Mouse (Mus musculus) ovary, postnatal 10 days (tissue): ENCODE measurements around the gene Rnf121.
"Not testable (repeated sequence)": the region's sequence is repeated elsewhere in the genome, so short reads cannot be mapped to it uniquely, and the experiment has no call there.

Experiments
- DNase-seq: peaks from one replicate; pipeline ENCODE4 v3.0.0; 2022; ENCODE audit warnings: low spot score

Gene Rnf121

DNA sequence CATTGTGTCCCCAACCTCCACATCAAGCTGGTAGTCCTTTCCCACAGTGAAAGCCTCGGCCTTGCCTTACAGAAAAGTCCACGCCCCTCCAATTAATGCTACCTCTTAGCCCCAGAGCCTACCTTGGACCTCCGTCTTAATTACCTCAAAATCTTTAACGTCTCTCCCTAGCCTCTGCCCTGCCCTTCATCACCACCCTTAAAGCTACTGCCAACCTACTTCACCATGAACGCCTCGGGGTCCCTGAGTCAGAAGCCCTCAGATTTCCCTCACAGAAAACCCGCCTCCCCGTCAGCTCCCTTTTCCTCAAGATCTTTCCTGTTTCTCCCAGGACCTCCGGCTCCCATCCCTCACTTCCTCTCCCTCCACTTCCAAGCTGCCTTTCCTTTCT lies 619 bp downstream of the Rnf121 start:
- no peak for DNase-seq

DNA sequence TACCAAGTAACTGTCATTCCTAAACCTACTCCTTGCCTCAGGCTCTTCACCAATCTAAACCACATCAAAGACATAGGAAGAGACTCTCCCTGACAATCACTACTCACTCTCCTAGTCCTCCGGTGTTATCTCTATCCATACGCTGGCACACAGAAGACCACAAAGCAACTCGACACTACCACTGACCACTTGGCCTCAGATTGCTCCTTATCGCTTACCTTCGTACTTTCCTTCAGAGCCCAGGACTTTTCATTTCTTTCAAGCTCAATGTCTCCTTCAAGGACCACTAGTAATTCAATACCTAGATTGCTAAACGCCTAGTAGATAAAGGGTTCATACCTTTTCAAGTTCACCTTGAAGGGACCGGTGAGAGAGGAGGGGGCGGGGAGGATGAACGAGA lies 1.4 kb downstream of the Rnf121 start:
- DNase-seq: no peak

DNA sequence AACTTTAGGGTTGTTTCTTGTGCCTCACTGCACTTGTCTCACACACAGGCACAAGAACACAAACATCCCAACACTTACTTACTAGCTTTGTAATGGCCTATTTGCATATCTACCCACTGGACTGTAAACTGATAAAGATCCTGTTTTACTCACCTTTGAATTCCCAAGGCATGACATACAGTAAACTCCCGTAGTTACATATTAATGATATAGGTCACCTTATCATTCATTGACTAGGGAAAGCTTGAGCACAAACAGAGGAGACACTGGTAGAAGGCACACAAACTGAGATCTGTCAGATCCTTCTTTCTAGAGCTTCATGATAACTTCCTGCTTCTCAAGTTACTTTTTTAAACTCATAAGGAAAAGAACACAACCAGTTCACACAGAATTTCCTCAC lies 3.1 kb downstream of the Rnf121 start:
- DNase-seq: no peak

DNA sequence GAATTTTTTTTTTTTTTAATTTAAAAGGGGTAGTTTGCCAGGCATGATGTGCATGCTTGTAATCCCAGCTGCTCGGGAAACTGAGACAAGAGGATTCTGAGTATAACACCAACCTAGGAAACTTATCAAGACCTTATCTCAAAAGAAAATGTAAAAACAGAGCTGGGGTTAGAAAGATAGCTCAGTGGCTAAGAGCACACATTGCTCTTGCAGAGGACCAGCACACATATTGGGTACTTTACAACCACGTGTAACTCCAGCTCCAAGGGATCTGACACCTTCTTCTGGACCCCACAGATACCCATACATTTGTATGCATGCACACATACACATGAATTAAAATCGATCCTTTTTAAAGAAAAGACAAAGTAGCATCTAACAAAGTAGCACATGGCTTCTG lies 3.9 kb downstream of the Rnf121 start:
- DNase-seq: no peak

DNA sequence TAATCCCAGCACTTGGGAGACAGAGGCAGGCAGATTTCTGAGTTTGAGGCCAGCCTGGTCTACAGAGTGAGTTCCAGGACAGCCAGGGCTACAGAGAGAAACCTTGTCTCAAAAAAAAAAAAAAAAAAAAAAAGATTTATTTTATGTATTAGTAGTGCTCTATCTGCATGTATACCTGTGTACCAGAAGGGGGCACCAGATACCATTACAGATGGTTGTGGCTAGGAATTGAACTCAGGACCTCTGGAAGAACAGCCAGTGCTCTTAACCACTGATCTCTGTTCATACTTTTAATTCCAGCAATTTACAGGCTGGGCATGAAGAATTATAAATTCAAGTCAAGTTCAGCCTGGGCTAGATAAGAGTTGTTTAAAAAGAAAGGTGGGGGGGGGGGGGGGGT lies 16.7 kb downstream of the Rnf121 start:
- DNase-seq: not testable (repeated sequence)

DNA sequence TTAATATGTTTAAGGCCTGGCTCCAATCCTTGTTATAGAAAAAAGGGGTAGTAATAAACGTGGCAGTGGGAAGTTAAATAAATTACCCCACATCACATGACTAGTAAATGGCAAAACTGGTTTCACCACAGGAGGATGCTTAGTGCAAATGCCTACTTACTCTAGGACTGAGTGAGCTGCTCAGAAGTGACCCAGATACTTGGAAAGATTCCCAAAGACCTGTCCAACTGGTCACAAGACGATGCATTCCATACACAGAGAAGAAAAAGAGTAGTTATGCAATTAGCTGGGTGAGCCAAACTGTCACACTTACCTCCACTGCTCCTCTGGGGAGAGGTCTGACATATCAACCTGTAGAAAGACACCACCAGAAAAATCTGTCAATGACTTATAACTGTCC lies 23.0 kb downstream of the Rnf121 start:
- no peak for DNase-seq

DNA sequence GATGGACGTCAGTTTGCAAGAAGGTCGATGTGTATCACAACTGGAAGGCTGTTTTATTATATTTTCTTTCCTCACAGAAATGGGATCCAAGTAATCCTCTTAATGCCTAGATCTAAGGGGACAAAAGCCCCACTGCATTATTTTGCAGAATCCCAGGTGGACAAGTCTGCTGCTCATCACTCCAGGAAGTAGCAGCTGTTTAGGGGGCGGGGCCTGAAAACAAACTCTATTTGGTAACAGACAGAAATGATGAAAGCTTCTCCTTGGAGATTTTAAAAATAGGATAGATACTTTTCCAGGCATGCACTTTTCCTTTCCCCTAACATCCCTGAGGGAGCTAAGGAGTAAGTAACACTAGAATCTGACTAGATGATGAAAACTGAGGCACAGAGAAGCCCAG lies 28.0 kb downstream of the Rnf121 start:
- DNase-seq: no peak

DNA sequence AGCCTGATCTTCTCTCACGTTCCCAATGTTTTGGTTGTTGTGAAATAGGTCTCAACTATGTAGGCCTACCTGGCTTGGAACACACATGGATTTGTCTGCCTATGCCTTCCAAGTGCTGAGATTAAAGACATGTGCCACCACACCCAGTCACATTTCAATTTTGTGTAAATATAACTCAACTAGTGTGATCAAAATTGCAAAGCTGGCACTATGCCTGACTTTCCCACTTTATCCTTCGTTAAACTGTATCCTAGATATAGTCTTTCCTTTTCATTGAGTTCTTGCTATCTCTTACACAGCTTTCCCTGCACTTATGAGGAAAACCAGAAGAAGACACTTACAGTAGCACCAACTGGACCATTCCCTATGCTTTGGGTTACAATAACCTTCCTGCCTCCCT lies 29.7 kb downstream of the Rnf121 start:
- no peak for DNase-seq

DNA sequence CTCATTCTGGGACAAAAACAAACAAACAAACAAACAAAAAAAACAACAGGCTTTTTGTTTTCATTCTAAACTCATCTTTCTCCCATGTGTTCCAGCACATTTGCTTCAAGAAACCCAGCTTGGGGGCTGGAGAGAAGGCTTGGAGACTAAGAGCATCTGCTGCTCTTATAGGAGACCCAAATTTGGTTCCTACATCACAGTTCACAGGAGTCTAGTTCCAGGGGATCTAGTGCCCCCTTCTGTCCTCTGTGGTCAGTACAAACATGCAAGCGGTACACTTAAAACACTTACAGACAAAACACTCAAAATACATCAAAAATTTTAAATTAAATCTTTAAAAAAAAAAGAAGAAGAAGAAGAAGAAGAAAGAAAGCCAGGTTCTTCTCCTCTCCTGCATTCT lies 30.4 kb downstream of the Rnf121 start:
- DNase-seq: no peak

DNA sequence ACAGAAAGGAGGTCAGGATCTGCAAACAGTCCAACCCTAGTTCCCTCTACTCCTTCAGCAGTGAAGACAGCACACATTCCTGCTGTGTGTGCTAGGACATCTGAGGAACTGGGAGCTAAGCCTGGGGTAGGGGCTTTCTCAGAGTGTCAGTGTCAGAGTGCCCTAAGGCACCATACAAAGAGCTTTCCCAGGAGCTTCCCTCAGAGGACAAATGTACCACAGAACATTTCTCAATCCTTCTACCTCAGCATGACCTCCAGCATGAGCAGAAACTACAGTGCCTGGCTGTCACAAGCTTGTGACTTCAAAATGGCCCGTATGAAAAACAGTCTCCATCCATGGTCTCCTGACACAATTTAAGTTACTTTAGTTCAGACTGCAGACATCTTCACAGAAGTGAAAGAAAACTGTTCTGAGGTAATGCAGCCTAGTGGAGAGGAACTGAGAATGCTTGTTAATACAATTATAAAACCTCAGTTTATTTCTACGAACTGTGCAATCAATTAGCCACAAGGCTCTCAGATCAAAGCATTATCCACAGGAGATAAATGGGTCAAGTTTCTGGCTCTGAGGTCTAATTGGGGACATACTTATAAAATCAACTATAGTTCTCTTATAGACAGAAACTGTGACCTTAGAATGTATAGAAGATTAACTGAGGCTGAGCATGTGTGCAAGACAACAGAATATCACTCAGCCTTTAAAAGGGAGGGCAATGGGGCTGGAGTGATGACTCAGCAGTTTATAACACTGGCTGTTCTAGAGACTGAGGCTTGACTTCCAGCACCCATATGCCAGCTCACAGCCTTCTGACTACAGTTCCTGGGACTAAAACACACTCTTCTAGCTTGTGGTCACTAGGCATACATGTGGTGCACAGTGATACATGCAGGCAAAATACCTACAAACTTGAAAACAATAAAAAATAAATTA lies 39.8 kb downstream of the Rnf121 start:
- no peak for DNase-seq

DNA sequence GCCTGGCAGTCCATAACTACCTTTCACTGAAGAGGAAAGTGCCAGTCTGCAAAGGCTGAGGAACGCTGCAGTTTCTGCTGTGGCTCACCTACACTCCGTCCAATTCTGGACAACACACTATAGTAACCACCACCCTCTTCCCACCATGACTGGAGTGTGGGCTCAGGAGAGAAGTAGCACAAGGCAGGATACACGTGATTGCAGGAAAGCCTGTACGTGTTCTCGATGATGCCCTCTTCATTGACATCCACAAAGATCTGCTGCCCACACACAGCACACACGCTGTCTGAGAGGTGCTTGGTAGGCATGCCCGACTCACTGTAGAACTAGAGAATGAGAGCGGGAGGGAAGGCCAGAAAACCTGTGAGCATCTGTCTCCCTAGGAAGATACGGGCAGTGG lies 41.4 kb downstream of the Rnf121 start:
- no peak for DNase-seq

DNA sequence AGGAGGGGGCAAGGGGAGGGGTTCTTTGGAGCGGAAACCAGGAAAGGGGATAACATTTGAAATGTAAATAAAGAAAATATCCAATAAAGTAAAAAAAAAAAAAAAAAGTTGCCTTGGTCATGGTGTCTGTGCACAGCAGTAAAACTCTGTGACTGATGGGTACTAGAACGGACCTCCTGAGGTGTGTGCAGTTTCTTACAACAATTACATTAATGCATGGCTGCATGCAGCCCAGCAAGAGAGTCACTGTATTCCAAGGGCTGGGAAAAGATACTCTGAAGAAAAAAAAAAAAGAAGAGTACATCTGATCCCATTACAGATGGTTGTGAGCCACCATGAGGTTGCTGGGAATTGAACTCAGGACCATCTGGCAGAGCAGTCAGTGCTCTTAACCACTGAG lies 44.3 kb downstream of the Rnf121 start:
- not testable (repeated sequence) for DNase-seq

DNA sequence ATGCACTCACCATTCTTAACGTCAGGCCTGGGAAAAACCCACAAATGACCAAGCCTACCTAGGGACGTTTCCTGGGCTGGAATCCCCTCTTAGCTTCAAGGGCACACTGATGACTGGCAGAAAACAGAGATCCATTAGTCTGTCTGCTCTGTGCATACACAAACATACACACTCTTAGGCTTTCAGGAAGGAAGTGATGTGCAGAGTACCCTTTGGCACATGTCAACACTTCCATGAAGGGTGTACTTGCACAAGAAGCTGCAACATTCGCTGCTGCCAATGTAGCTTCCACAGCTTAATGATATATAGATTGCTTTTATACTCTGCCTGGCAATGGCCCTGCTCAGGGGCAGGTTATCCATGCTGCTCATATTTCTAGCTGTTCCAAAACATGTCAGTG lies 45.9 kb downstream of the Rnf121 start:
- DNase-seq: no peak

DNA sequence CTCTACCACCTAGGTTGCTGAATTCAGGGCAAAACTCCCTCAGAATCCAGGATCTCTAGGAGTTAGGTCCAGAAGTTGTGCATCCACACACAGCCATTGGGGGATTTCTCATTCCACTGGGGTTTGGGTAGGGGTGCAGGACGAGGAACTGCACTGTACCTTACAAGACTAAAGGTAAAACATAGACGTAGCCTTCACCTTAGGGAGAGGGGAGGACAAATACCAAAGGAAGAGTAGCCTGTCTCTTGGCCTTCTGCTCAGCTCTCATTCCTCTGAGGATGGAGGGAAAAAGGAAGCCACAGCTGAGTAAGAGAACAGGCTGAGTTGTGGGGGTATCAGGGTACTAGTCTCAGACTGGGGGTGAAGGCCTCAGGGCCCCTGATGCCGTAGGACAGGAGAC lies 46.7 kb downstream of the Rnf121 start, which contains the start of gene Il18bp:
Gene Il18bp, minus strand, starts transcription at position 101 of the 400 bp plus-strand sequence.
- DNase-seq: no peak

DNA sequence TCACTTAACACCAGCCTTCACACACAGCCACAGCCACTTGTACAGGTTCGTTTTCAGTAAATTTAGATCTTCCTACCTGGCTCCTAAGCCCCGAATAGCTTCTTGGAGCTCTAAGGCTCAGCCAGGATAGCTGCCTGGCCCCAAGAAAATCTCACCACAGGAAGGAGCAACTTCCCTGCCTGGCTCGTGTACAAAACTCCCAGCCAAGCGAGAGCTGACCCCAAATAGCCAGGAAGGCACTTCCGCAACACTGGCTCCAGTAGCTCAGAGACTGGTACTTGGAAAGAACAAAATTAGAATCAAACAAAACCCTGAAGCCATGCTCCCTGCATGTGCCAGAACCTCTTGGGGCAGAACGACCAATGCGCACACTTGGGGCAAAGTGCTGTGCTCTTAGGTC lies 47.2 kb downstream of the Rnf121 start:
- no peak for DNase-seq

DNA sequence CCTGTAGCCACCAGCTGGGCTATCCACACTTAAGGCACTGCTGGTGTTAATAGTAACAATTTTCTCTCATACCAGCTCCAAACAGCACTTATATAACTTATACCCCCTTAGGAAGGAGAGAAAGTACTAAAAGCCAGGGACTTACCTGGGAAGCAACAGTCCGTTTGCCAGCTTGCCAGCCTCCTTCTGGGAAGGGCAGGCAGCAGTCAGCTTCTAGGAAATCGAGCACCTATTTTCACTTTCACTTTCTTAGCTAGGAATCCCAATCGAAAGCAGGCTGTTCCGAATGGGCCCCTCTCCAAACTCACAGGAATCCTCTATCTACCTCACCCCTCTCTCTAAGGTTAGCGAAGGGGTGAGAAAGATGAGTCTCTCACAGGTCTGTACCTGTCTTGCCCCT lies 47.8 kb downstream of the Rnf121 start:
- no peak for DNase-seq

DNA sequence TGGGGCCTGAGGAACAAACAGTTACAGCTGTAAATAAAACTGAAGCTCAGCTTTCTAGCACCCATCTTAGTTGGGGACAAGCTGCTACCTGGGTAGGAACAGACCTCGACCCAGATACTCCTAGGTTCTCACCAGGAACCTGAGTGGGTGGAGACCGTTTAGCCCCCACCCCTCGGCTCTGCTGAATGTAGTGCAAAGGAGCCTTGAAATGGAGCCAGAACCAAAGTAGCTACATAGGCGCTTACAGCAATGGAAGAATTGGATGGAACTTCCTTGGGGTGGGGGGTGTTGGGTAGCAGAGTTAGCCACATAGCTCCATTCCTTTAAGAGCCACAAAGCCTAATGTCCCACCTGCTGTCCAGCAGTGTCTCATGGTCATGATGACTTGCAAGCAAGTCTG lies 48.3 kb downstream of the Rnf121 start:
- no peak for DNase-seq

DNA sequence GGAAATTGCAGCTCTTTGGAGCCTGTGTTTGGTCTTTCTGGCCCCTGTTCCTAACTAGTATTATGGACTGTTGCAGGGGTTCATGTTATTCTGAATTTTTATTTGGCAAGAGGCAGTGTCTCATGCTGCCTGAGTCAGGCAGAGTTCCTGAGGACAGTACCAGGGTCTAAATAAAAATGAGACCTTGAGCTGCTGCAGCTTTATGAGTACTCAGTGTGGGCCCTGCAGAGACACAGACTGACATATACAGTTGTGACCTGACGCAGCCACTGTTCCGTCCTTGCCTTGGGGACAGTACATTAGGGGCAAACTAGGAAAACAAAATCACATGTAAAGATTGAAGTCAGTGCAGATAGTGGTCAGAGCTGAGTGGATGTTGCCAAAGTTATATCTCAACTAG lies 50.3 kb downstream of the Rnf121 start:
- DNase-seq: no peak

DNA sequence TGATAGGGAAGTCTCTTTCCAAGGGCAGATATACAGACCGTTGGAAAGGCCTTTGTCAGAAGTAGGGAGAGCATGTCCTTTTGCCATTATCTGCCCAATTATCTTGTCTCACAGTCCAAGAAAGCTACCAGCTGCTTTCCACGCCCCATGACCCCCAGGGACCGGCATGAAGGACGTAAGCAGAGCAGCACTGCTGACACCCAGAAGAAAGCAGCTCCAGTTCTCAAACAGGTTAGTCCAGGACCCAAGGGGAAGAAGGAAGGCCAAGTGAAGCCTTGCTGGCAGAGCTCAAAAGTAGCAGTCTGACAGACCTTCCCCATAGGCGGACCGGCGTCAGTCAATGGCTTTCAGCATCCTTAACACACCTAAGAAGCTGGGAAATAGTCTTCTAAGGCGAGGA lies 51.9 kb downstream of the Rnf121 start:
- no peak for DNase-seq

DNA sequence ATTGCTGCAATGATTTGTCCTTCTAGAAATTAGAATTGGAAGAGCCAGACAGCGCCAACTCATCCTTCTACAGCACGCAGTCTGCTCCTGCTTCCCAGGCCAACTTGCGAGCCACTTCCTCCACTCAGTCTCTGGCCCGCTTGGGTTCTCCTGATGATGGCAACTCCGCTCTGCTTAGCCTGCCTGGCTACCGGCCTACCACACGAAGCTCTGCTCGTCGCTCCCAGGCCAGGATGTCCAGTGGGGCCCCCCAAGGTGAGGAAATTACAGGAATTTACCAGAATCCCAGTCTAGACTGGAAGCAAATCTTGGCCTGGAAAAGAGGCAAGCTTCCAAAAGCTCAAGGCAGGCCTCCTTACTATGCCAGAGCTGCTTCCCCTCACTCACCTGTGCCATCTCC lies 53.4 kb downstream of the Rnf121 start:
- DNase-seq: no peak

DNA sequence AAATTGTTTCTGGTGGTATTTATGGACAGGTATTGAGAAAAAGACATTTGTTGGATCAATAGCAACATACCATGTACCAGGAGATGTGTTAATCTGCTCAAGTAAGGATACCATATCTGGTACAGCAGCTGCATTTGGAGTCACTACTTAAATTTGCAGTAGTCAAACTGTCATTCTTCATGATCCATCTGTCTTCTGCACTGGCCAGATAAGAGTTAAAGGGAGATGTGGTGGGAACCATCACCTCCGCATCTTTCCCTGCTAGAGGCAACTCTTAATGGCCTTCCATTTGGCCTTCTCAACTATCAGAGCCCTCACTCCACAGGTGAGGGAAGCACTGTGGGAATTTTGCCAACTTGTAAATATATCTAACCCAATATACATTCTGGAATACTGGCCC lies 58.7 kb downstream of the Rnf121 start:
- DNase-seq: no peak

DNA sequence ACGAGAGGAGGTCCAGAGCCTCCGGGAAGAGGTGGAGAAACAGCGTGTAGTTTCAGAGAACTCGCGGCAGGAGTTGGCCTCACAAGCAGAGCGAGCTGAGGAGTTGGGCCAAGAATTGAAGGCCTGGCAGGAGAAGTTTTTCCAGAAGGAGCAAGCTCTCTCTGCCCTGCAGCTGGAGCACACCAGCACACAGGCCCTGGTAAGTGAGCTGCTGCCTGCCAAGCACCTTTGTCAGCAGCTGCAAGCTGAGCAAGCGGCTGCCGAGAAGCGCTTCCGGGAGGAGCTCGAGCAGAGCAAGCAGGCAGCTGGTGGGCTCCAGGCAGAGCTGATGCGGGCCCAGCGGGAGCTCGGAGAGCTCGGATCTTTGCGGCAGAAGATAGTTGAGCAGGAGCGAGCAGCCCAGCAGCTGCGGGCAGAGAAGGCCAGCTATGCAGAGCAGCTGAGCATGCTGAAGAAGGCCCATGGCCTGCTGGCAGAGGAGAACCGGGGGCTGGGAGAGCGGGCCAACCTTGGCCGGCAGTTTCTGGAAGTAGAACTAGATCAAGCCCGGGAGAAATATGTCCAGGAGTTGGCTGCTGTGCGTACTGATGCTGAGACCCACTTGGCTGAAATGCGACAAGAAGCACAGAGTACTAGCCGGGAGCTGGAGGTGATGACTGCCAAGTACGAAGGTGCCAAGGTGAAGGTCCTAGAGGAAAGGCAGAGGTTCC lies 64.2 kb downstream of the Rnf121 start:
- no peak for DNase-seq

DNA sequence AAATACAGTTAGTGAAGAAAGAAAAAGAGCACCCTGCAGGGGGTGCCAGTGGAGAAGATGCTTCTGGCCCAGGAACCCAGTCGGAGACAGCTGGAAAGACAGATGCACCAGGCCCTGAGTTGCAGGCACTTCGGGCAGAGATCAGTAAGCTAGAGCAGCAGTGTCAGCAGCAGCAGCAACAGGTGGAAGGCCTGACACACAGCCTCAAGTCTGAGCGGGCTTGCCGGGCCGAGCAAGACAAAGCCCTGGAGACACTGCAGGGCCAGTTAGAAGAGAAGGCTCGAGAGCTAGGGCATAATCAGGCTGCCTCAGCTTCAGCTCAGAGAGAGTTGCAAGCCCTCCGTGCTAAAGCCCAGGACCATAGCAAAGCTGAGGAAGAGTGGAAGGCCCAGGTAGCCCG lies 65.0 kb downstream of the Rnf121 start:
- DNase-seq: no peak
